Mouse (Mus musculus): ENCODE data around the gene Pik3r5.

DNA sequence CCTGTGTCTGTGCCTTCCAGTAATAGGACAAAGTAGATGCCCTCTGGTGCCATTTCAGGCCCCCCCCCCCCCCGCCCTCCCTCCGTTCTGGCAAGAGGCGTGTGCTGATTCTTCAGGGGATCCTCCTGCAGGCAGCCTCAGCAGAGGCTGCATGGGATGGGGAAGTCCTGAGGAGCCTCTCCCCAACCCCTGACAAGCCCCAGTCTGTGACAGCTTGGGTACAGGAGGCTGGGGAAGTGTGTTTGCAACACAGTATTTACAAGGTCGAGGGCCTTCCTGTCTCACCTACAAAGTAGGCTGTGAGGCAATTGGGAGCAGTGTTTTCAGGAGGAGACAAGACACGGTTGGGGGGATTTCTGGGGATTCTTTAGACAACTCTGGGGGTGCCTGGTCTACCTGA lies 9.0 kb downstream of the Pik3r5 start:
- TF ChIP-seq EP300 (IDR thresholded peaks at IDR 0.05; ENCODE audit: low read depth) (no peak), CTCF (IDR thresholded peaks at IDR 0.05; ENCODE audit: low read depth) (no peak)

Data from liver, postnatal 0 days (tissue).